20 mouse cellular contexts compared by ENCODE assay signal in genomic region chr3:27326633-27327191, GRCm38 (mm10). TPM values are rescaled to one million over a fixed set of nuclear protein-coding genes. Genes with fewer than 3 reads are reported as not detected.
DNase-seq lines count a peak whose midpoint lies in the region; ATAC-seq and TF ChIP-seq lines count a peak whose summit lies in the region.
"Had no signal": no experiment of that assay in that cellular context is flagged by ENCODE, and none has a peak within 500 bp of the region (broad histone marks: within the 10 kb centered on the region; RNA-seq: fewer than 3 reads in every experiment).

No protein-coding gene starts in this region.

- no peak overlapping the region for H3K4me3 ChIP-seq in lung, postnatal 0 days (ENCODE audit: low read depth, low read length)
- no peak overlapping the region for H3K4me3 ChIP-seq in lung, adult 2 months (replicated peaks; ENCODE audit: extremely low read depth, low read depth, low read length)
- H3K4me3 ChIP-seq in brown adipose tissue, adult 24 weeks (ENCODE audit: insufficient read depth, low read depth, low read length), result no peak overlapping the region
- no peak overlapping the region for H3K4me3 ChIP-seq in kidney, embryonic 14.5 days (ENCODE audit: low read length)
- H3K4me3 ChIP-seq in midbrain, embryonic 14.5 days (replicated peaks; ENCODE audit: low read depth, low read length), result no peak overlapping the region
- H3K4me3 ChIP-seq: hindbrain, embryonic 13.5 days; intestine, embryonic 15.5 days; midbrain, embryonic 13.5 days had no signal

- TF ChIP-seq EP300 in lung, postnatal 0 days (IDR thresholded peaks at IDR 0.05), result 0 out of 2 replicates have a peak, but pooled peaks have one; percentile 14

- ATAC-seq in lung, postnatal 0 days, result peak; percentile 52
- peak; percentile 64; the same call in 1 of the 2 replicates for ATAC-seq in kidney, embryonic 14.5 days (ENCODE audit: low FRiP score, low TSS enrichment)
- no peak for ATAC-seq in midbrain, embryonic 14.5 days (ENCODE audit: low FRiP score, low TSS enrichment)
- no peak for ATAC-seq in megakaryocyte progenitor cell, adult 5-6 weeks (replicated peaks; ENCODE audit: poor library complexity)
- ATAC-seq: forebrain, postnatal 0 days; intestine, embryonic 15.5 days; midbrain, embryonic 13.5 days had no signal

- no peak for TF ChIP-seq POLR2A in lung, adult 2 months (IDR thresholded peaks at IDR 0.05; ENCODE audit: borderline replicate concordance, extremely low read depth, low read depth, low read length)

- H3K9me3 ChIP-seq in lung, postnatal 0 days (ENCODE audit: low read length), result no peaks in the 10 kb centered on the region
- H3K9me3 ChIP-seq in kidney, embryonic 14.5 days (ENCODE audit: control insufficient read depth, low read length), result no peaks in the 10 kb centered on the region
- no peaks in the 10 kb centered on the region for H3K9me3 ChIP-seq in midbrain, embryonic 14.5 days (ENCODE audit: control insufficient read depth, low read length)
- H3K9me3 ChIP-seq: hindbrain, embryonic 13.5 days; intestine, embryonic 15.5 days; midbrain, embryonic 13.5 days had no signal

- H3K27me3 ChIP-seq in lung, postnatal 0 days (replicated peaks; ENCODE audit: insufficient read depth, low read length), result no peaks in the 10 kb centered on the region
- H3K27me3 ChIP-seq in kidney, embryonic 14.5 days (ENCODE audit: control insufficient read depth, insufficient read depth, low read length), result no peaks in the 10 kb centered on the region
- no peaks in the 10 kb centered on the region for H3K27me3 ChIP-seq in midbrain, embryonic 14.5 days (ENCODE audit: control insufficient read depth, insufficient read depth, low read length)
- H3K27me3 ChIP-seq: hindbrain, embryonic 13.5 days; intestine, embryonic 15.5 days; midbrain, embryonic 13.5 days had no signal

- no peak for DNase-seq in lung, postnatal 0 days (ENCODE audit: low spot score)
- DNase-seq in lung, adult 2 months, result no peak
- peak; percentile 64 to 79 for DNase-seq in kidney, postnatal 4 days
- DNase-seq in midbrain, embryonic 14.5 days, result no peak
- DNase-seq in gastrocnemius, adult 18-20 months (ENCODE audit: low spot score), result no peak
- DNase-seq: forebrain, postnatal 0 days; gastrocnemius, postnatal 10 days; liver; lung, embryonic 14.5 days; right cerebral cortex, adult 18-20 months; thymus, postnatal 4 days had no signal

- TF ChIP-seq CTCF in lung, postnatal 0 days (IDR thresholded peaks at IDR 0.05), result no peak
- no peak for TF ChIP-seq CTCF in lung, adult 2 months (IDR thresholded peaks at IDR 0.05; ENCODE audit: insufficient read depth, low read length)

- no peak overlapping the region for H3K27ac ChIP-seq in lung, postnatal 0 days (ENCODE audit: low read length)
- H3K27ac ChIP-seq in brown adipose tissue, adult 24 weeks (replicated peaks; ENCODE audit: low read depth, low read length), result 0 out of 2 replicates have a peak overlapping the region, but pooled peaks have one; percentile 32
- no peak overlapping the region for H3K27ac ChIP-seq in kidney, embryonic 14.5 days (ENCODE audit: low read depth, low read length)
- H3K27ac ChIP-seq in midbrain, embryonic 14.5 days (replicated peaks; ENCODE audit: low read depth, low read length), result no peak overlapping the region
- H3K27ac ChIP-seq: hindbrain, embryonic 13.5 days; intestine, embryonic 15.5 days; midbrain, embryonic 13.5 days had no signal

- H3K4me2 ChIP-seq in lung, postnatal 0 days (replicated peaks; ENCODE audit: low read depth, low read length), result no peak overlapping the region
- no peak overlapping the region for H3K4me2 ChIP-seq in kidney, embryonic 14.5 days (replicated peaks; ENCODE audit: low read depth, low read length)
- H3K4me2 ChIP-seq in midbrain, embryonic 14.5 days (ENCODE audit: low read length), result no peak overlapping the region
- H3K4me2 ChIP-seq: hindbrain, embryonic 13.5 days; intestine, embryonic 15.5 days; lung, embryonic 14.5 days; midbrain, embryonic 13.5 days had no signal

- no peaks in the 10 kb centered on the region for H3K4me1 ChIP-seq in lung, postnatal 0 days (ENCODE audit: insufficient read depth, low read depth, low read length)
- peaks cover 19% of the 10 kb centered on the region for H3K4me1 ChIP-seq in lung, adult 2 months (ENCODE audit: control insufficient read depth, insufficient read depth, low read length)
- peaks cover 3% of the 10 kb centered on the region for H3K4me1 ChIP-seq in brown adipose tissue, adult 24 weeks (ENCODE audit: control insufficient read depth, insufficient read depth, insufficient read length, low read length)
- H3K4me1 ChIP-seq in kidney, embryonic 14.5 days (ENCODE audit: control insufficient read depth, insufficient read depth, low read length), result no peaks in the 10 kb centered on the region
- H3K4me1 ChIP-seq in midbrain, embryonic 14.5 days (ENCODE audit: control insufficient read depth, insufficient read depth, low read length), result no peaks in the 10 kb centered on the region
- H3K4me1 ChIP-seq: hindbrain, embryonic 13.5 days; intestine, embryonic 15.5 days; midbrain, embryonic 13.5 days had no signal

- no peak overlapping the region for H3K9ac ChIP-seq in lung, postnatal 0 days (replicated peaks; ENCODE audit: low read depth)
- H3K9ac ChIP-seq in kidney, embryonic 14.5 days (ENCODE audit: low read depth, low read length), result no peak overlapping the region
- no peak overlapping the region for H3K9ac ChIP-seq in midbrain, embryonic 14.5 days (replicated peaks; ENCODE audit: low read length)
- H3K9ac ChIP-seq: forebrain, postnatal 0 days; hindbrain, embryonic 13.5 days; intestine, embryonic 15.5 days; lung, embryonic 14.5 days; midbrain, embryonic 13.5 days had no signal

- no peaks in the 10 kb centered on the region for H3K36me3 ChIP-seq in lung, postnatal 0 days (ENCODE audit: insufficient read depth, low read length)
- no peaks in the 10 kb centered on the region for H3K36me3 ChIP-seq in kidney, embryonic 14.5 days (ENCODE audit: control insufficient read depth, insufficient read depth, low read length)
- H3K36me3 ChIP-seq in midbrain, embryonic 14.5 days (ENCODE audit: control insufficient read depth, insufficient read depth, low read length), result no peaks in the 10 kb centered on the region
- H3K36me3 ChIP-seq: hindbrain, embryonic 13.5 days; intestine, embryonic 15.5 days; midbrain, embryonic 13.5 days had no signal

- WGBS in lung, postnatal 0 days, result 28% methylated on average over 4 of the region's 4 CpGs
- WGBS in lung, adult 2 months, result 31% methylated on average over 4 of the region's 4 CpGs
- WGBS in kidney, embryonic 14.5 days, result 33% methylated on average over 4 of the region's 4 CpGs
- WGBS in midbrain, embryonic 14.5 days, result 70% methylated on average over 4 of the region's 4 CpGs

RNA-seq across cellular contexts. Expression of gene Tnfsf10, which starts 9.9 kb away (rescaled TPM):
- polyA plus RNA-seq in lung, postnatal 0 days (2015; fragmentation: Nextera tagmentation; extraction: Ambion mirVana), result 8.1 and 10.5 TPM in 2 replicates
- polyA plus RNA-seq in lung, adult 2 months (2012; rRNA removed), result 26.5 and 37.6 TPM in 2 replicates
- polyA plus RNA-seq in brown adipose tissue, adult 24 weeks (2012; ENCODE audit: insufficient read depth, insufficient read length, missing spikeins), result 4.5 and 6.3 TPM in 2 replicates
- polyA plus RNA-seq in kidney, embryonic 14.5 days (2014; fragmentation: Nextera tagmentation; extraction: Ambion mirVana), result 0.10 and 0.38 TPM in 2 replicates
- 0.13 TPM in 1 of 2 replicates, not detected in the other for polyA plus RNA-seq in midbrain, embryonic 14.5 days (2014; fragmentation: Nextera tagmentation; extraction: Ambion mirVana)
- 3.8 and 7.3 TPM in 2 replicates for total RNA-seq in megakaryocyte progenitor cell, adult 5-6 weeks (2015)
- total RNA-seq in megakaryocyte progenitor cell, adult 5-6 weeks (2017), result 3.9 and 4.7 TPM in 2 replicates
- total RNA-seq in gastrocnemius, adult 18-20 months (2021), result 1 to 10 TPM; 2.6 to 2.8 TPM
- polyA plus RNA-seq: embryonic facial prominence, embryonic 11.5 days had no signal

RNA-seq across cellular contexts. Expression of gene Ghsr, which starts 44.4 kb away (rescaled TPM):
- not detected in 2 replicates for polyA plus RNA-seq in lung, postnatal 0 days (2015; fragmentation: Nextera tagmentation; extraction: Ambion mirVana)
- not detected in 2 replicates for polyA plus RNA-seq in lung, adult 2 months (2012; rRNA removed)
- not detected in 2 replicates for polyA plus RNA-seq in brown adipose tissue, adult 24 weeks (2012; ENCODE audit: insufficient read depth, insufficient read length, missing spikeins)
- polyA plus RNA-seq in kidney, embryonic 14.5 days (2014; fragmentation: Nextera tagmentation; extraction: Ambion mirVana), result 0.05 TPM in 1 of 2 replicates, not detected in the other
- polyA plus RNA-seq in midbrain, embryonic 14.5 days (2014; fragmentation: Nextera tagmentation; extraction: Ambion mirVana), result 0.43 and 0.45 TPM in 2 replicates
- not detected in 2 replicates for total RNA-seq in megakaryocyte progenitor cell, adult 5-6 weeks (2015)
- not detected in 2 replicates for total RNA-seq in megakaryocyte progenitor cell, adult 5-6 weeks (2017)
- not detected for total RNA-seq in gastrocnemius, adult 18-20 months (2021)
- total RNA-seq: gastrocnemius, postnatal 10 days; heart, adult 8-10 months had no signal
- polyA plus RNA-seq: embryonic facial prominence, embryonic 11.5 days; heart, embryonic 16.5 days; intestine, embryonic 15.5 days; lung, embryonic 14.5 days had no signal

Comparison
In these comparisons a context has a peak if more than half of its experiments do, and no peak if none do; other contexts are left out.
1. ATAC-seq: peak in lung, postnatal 0 days (single experiment) and kidney, embryonic 14.5 days (single experiment); none in midbrain, embryonic 14.5 days (single experiment) and megakaryocyte progenitor cell, adult 5-6 weeks (single experiment).
2. DNase-seq: peak in kidney, postnatal 4 days (2 of 2); none in lung, postnatal 0 days (single experiment), lung, adult 2 months (single experiment), midbrain, embryonic 14.5 days (single experiment) and gastrocnemius, adult 18-20 months (single experiment).